Mouse (Mus musculus): ENCODE measurements around the gene Traip. TPM values are rescaled to one million over a fixed set of nuclear protein-coding genes. Genes with fewer than 3 reads are reported as not detected.

Gene Traip
- polyA plus RNA-seq, 1 experiment from 2014 or later: 3.2 TPM

DNA sequence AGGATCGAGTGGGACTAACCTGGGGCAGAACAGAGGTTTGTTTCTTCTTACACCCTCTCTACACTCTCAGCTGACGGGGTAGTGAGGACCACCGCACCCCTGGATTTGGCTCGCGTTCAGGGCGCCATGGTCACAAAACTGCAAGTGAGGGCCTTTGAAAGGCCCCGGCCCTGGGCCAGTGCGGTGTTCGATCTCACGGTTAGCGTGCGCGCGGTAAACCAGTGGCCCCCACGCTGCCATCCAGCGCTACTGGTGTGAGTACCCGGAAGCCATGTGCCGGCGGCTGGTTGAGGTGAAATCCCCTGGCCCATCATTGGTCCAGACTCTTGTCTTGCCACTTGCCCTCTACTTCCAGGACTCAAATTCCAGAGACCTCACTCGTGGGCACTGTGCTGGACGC is 45.6 kb downstream of the Traip start:
- no peak for ATAC-seq
- Histone ChIP-seq H3K9me3 (ENCODE audit: control insufficient read depth) (no peaks in the 10 kb centered on the region), H3K36me3 (ENCODE audit: control insufficient read depth, insufficient read depth) (no peaks in the 10 kb centered on the region), H3K4me2 (replicated peaks; ENCODE audit: low read depth) (no peak overlapping the region), H3K4me3 (ENCODE audit: low read depth, low read length) (no peak overlapping the region), H3K9ac (ENCODE audit: low read depth, low read length) (no peak overlapping the region), H3K27ac (ENCODE audit: low read depth, low read length) (no peak overlapping the region), H3K4me1 (replicated peaks; ENCODE audit: control insufficient read depth, insufficient read depth, low read length) (no peaks in the 10 kb centered on the region), H3K27me3 (replicated peaks; ENCODE audit: control insufficient read depth, insufficient read depth, low read length) (no peaks in the 10 kb centered on the region)
- WGBS: 94% methylated on average over 21 of the region's 21 CpGs
- TF ChIP-seq CTCF (IDR thresholded peaks at IDR 0.05; ENCODE audit: low read depth): no peak

DNA sequence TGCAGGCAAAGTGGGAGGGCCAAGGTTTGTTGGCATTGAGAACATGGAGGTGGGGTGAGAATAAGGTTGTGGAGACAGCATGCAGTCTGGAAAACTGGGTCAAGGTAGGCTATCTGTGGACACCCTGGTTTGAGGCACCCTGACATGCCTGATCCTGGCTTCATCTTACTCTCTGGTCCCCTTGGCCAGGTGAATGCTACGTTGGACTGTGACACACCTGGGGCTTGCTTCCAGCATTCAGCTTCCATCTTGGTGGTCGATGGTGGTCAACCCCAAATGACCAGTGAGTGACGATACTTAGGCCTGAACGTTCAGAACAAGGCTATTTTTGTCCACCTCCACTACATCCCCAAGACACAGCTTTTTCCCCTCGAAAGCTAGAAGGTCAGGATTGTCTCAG is 46.1 kb downstream of the Traip start, which contains the start of gene Gm20662:
Gene Gm20662 (plus strand): TSS at position 301 of the 400 bp plus-strand sequence.
- Histone ChIP-seq H3K4me3 (ENCODE audit: low read depth, low read length) (no peak within 1 kb of the TSS), H3K9me3 (ENCODE audit: control insufficient read depth) (no peaks in the 10 kb centered on the region), H3K27me3 (replicated peaks; ENCODE audit: control insufficient read depth, insufficient read depth, low read length) (no peaks in the 10 kb centered on the region), H3K36me3 (ENCODE audit: control insufficient read depth, insufficient read depth) (no peaks in the 10 kb centered on the region), H3K27ac (ENCODE audit: low read depth, low read length) (no peak within 1 kb of the TSS), H3K4me1 (replicated peaks; ENCODE audit: control insufficient read depth, insufficient read depth, low read length) (no peaks in the 10 kb centered on the region), H3K9ac (ENCODE audit: low read depth, low read length) (no peak within 1 kb of the TSS), H3K4me2 (replicated peaks; ENCODE audit: low read depth) (no peak within 1 kb of the TSS)
- no peak for ATAC-seq
- TF ChIP-seq CTCF (IDR thresholded peaks at IDR 0.05; ENCODE audit: low read depth): no peak
- 84% methylated on average over 5 of the region's 5 CpGs for WGBS

DNA sequence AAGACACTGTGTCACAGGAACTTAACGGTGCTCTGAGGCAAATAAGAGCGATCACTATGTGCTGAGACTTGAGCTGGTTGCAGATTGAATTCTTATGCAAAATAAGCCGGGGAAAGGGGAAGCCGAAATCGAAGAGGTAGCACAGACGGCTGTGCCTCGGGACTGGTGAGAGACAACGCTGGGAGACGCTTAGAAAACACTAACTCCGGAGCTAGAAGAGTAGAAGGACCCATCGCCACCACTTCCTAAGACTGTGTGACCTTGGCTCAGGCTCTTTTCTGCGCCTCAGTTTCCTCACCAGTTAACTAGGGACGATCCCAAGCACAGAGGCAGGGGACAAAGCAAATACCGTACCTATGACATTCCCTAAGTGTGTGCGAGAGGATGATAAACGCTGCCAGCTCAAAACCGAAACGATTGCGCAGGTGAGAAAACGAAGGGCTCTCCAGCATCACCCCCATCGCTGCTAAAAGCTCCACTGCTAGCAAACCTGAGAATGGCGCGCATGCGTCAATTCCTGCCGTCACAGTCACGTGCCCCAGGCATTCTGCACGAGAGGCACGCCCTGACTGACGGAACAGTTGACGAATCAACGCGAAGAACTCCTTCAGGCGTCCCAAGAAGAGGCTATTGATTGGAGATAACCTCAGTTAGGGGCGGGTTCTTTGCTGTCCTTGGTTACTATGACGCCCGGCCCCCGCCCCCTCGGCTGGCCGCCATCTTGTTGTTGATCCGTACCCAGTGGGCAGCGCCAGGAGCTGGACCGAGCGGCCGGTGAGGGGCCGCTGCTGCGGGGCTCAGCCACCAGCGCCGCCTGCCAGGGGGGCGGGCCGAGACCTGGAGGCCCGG is 52.2 kb downstream of the Traip start, which contains the start of gene Ip6k1:
Gene Ip6k1 (plus strand): TSS at position 580 of the 849 bp plus-strand sequence.
- peak; percentile 98 for ATAC-seq
- Histone ChIP-seq H3K36me3 (ENCODE audit: control insufficient read depth, insufficient read depth) (no peaks in the 10 kb centered on the region), H3K27me3 (replicated peaks; ENCODE audit: control insufficient read depth, insufficient read depth, low read length) (no peaks in the 10 kb centered on the region), H3K27ac (ENCODE audit: low read depth, low read length) (peak within 1 kb of the TSS; percentile 96), H3K9ac (ENCODE audit: low read depth, low read length) (peak within 1 kb of the TSS; percentile 100), H3K4me1 (replicated peaks; ENCODE audit: control insufficient read depth, insufficient read depth, low read length) (0 out of 2 replicates have a peak, but pooled peaks cover 6% of the 10 kb centered on the region), H3K9me3 (ENCODE audit: control insufficient read depth) (no peaks in the 10 kb centered on the region), H3K4me2 (replicated peaks; ENCODE audit: low read depth) (peak within 1 kb of the TSS; percentile 95), H3K4me3 (ENCODE audit: low read depth, low read length) (peak within 1 kb of the TSS; percentile 100)
- no peak for TF ChIP-seq CTCF (IDR thresholded peaks at IDR 0.05; ENCODE audit: low read depth)
- WGBS: under 1% methylated on average over 51 of the region's 51 CpGs

DNA sequence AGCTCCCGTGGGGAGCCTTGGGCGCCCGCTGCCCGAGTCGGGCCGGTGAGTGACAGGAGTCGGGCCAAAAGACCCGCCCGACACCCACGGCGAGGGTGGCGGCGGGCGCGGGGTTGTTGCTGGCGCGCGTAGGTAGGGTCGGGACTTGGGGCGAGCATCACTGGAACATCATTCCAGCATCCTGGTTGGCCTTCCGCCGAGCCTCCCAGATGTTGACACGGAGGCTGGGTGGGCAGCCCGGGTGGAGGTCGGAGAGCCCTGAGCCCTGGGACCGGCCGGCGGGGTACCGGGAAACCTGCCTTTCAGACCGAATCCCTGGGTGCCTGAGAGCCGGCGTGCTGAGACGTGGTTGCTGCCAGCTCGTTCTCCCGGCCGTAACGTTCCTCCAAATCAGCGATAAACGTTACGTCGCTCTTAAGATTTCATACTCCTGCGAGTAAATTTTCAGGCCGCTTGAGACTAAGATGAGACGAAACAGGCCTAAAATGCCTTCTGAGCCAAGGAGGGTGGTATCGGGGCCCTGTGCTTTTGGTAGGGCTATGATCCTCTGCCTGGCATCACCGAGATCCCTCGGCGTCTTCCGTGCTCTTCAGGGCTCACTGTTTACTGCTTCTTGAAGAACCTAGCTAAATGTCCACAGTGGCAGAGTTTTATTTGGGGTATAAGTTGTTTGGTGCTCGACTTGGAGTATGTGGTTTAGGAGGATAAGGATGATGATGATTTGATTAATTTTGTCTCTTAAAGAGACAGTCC is 53.0 kb downstream of the Traip start:
- Histone ChIP-seq H3K27me3 (replicated peaks; ENCODE audit: control insufficient read depth, insufficient read depth, low read length) (no peaks in the 10 kb centered on the region), H3K36me3 (ENCODE audit: control insufficient read depth, insufficient read depth) (no peaks in the 10 kb centered on the region), H3K9ac (ENCODE audit: low read depth, low read length) (peak overlapping the region; percentile 100), H3K9me3 (ENCODE audit: control insufficient read depth) (no peaks in the 10 kb centered on the region), H3K4me1 (replicated peaks; ENCODE audit: control insufficient read depth, insufficient read depth, low read length) (0 out of 2 replicates have a peak, but pooled peaks cover 6% of the 10 kb centered on the region), H3K4me2 (replicated peaks; ENCODE audit: low read depth) (peak overlapping the region; percentile 95), H3K27ac (ENCODE audit: low read depth, low read length) (peak overlapping the region; percentile 96), H3K4me3 (ENCODE audit: low read depth, low read length) (peak overlapping the region; percentile 100)
- ATAC-seq: peak; percentile 37; the same call in 1 of the 2 replicates
- WGBS: under 1% methylated on average over 50 of the region's 50 CpGs
- TF ChIP-seq CTCF (IDR thresholded peaks at IDR 0.05; ENCODE audit: low read depth): no peak

- TF ChIP-seq CTCF (IDR thresholded peaks at IDR 0.05; ENCODE audit: low read depth): no peak
- H3K9ac ChIP-seq (ENCODE audit: low read depth, low read length): peak overlapping the region; percentile 100
- peak overlapping the region; percentile 95 for H3K4me2 ChIP-seq (replicated peaks; ENCODE audit: low read depth)
- ATAC-seq: no peak
- 0 out of 2 replicates have a peak, but pooled peaks cover 6% of the 10 kb centered on the region for H3K4me1 ChIP-seq (replicated peaks; ENCODE audit: control insufficient read depth, insufficient read depth, low read length)
- H3K9me3 ChIP-seq (ENCODE audit: control insufficient read depth): no peaks in the 10 kb centered on the region
- H3K4me3 ChIP-seq (ENCODE audit: low read depth, low read length): peak overlapping the region; percentile 100
- H3K36me3 ChIP-seq (ENCODE audit: control insufficient read depth, insufficient read depth): no peaks in the 10 kb centered on the region
- WGBS: 19% methylated on average over 8 of the region's 8 CpGs
- no peaks in the 10 kb centered on the region for H3K27me3 ChIP-seq (replicated peaks; ENCODE audit: control insufficient read depth, insufficient read depth, low read length)
- peak overlapping the region; percentile 96; the same call in 1 of the 2 replicates for H3K27ac ChIP-seq (ENCODE audit: low read depth, low read length)
Observed at GRCm38 (mm10) chr9:108003531-108003890, 53.6 kb downstream of the Traip start.

- no peaks in the 10 kb centered on the region for H3K9me3 ChIP-seq (ENCODE audit: control insufficient read depth)
Observed at GRCm38 (mm10) chr9:108008041-108008440, 58.1 kb downstream of the Traip start.

More at GRCm38 (mm10) chr9:108008041-108008440, 58.1 kb downstream of the Traip start:
- ATAC-seq: no peak
- no peak for TF ChIP-seq CTCF (IDR thresholded peaks at IDR 0.05; ENCODE audit: low read depth)
- Histone ChIP-seq H3K27me3 (replicated peaks; ENCODE audit: control insufficient read depth, insufficient read depth, low read length) (no peaks in the 10 kb centered on the region), H3K36me3 (ENCODE audit: control insufficient read depth, insufficient read depth) (no peaks in the 10 kb centered on the region), H3K4me3 (ENCODE audit: low read depth, low read length) (no peak overlapping the region), H3K9ac (ENCODE audit: low read depth, low read length) (no peak overlapping the region), H3K4me2 (replicated peaks; ENCODE audit: low read depth) (no peak overlapping the region), H3K4me1 (replicated peaks; ENCODE audit: control insufficient read depth, insufficient read depth, low read length) (no peaks in the 10 kb centered on the region), H3K27ac (ENCODE audit: low read depth, low read length) (no peak overlapping the region)
- 71% methylated on average over 5 of the region's 5 CpGs for WGBS
